Mouse (Mus musculus): ENCODE measurements around the gene Med25. TPM values are rescaled to one million over a fixed set of nuclear protein-coding genes. Genes with fewer than 3 reads are reported as not detected.
A peak's percentile ranks its signal among the peaks of the same experiment; 100 is the strongest.

Med25 gene
- polyA plus RNA-seq, 1 experiment from 2014 or later = 220 TPM

DNA sequence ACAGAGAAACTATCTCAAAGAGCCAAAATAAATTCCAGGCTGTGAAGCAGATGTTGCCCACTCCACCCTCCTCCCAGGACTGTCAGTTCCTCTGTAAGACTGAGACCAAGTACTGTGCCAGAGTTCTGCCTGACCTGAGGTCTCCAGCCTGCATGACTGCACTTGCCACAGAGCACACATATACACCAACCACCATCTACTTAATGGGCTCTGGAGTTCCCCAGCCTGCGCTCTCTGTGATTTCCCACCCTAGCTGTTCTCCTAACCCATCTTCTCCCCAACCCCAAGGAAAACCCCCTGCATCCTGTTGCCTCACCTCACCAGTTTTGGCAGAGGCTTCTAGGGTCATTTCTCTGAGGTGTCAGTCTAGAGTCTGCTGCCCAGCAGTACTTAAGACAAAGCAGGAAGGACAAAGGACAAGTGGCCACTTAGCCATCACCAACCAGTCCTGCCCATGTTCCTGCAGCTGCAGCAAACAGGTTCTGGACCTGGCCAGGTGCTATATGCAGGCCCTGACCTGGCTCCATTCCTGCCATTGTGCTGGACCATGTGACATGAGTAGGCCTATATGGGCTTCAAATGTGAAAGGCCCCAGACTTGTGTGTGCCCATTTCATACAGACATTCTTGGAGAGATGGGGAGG is 57.0 kb downstream of the Med25 start:
- H3K36me3 ChIP-seq = peaks cover 29% of the 10 kb centered on the region
- peaks cover 22% of the 10 kb centered on the region for H3K4me1 ChIP-seq
- H3K27ac ChIP-seq (replicated peaks) = no peak overlapping the region
- 95% methylated on average over 1 of the region's 1 CpGs for WGBS
- H3K9me3 ChIP-seq (replicated peaks) = no peaks in the 10 kb centered on the region
- DNase-seq (ENCODE audit: low spot score) = no peak
- no peak overlapping the region for H3K4me3 ChIP-seq
- H3K27me3 ChIP-seq (ENCODE audit: low read depth, poor library complexity, severe bottlenecking) = peaks cover 28% of the 10 kb centered on the region

DNA sequence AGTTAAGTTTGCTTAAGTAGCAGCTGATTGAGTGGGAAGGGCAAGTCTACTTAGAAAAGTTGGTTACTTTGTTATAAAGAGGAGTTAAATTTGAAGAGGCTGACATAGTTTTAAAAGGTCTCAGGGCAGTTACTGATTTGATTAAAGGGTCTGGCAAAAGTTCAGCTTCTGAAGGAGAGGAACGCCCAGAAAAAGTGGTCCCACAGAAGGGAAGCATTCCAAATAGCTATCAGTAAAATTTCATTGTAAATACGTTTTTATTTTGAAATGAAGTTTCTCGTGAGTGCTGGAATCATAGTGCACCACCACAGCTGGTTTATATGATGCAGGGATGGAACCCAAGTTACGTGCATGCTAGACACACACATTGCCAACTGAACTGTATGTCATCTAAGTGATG is 59.7 kb downstream of the Med25 start:
- H3K9me3 ChIP-seq (replicated peaks) = no peaks in the 10 kb centered on the region
- 0 out of 2 replicates have a peak, but pooled peaks cover under 1% of the 10 kb centered on the region for H3K27me3 ChIP-seq (ENCODE audit: low read depth, poor library complexity, severe bottlenecking)
- 83% methylated on average over 4 of the region's 4 CpGs for WGBS
- no peak overlapping the region for H3K27ac ChIP-seq (replicated peaks)
- H3K4me3 ChIP-seq = no peak overlapping the region
- peaks cover 5% of the 10 kb centered on the region; the same call in 1 of the 2 replicates for H3K4me1 ChIP-seq
- peaks cover 49% of the 10 kb centered on the region for H3K36me3 ChIP-seq
- no peak for DNase-seq (ENCODE audit: low spot score)

DNA sequence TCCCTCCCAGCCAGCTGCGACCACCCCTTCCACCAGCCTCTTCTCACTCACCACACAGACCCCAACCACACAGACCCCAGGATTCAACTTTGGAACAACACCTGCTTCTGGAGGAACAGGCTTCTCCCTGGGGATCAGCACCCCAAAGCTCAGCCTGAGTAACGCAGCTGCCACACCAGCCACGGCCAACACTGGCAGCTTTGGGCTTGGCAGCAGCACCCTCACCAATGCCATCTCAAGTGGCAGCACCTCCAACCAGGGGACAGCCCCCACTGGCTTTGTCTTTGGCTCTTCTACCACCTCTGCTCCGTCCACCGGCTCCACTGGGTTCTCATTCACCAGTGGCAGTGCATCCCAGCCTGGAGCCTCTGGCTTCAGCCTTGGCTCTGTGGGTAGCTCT is 63.8 kb downstream of the Med25 start:
- 94% methylated on average over 5 of the region's 5 CpGs for WGBS
- DNase-seq (ENCODE audit: low spot score) = no peak
- H3K27me3 ChIP-seq (ENCODE audit: low read depth, poor library complexity, severe bottlenecking) = no peaks in the 10 kb centered on the region
- H3K9me3 ChIP-seq (replicated peaks) = no peaks in the 10 kb centered on the region
- H3K4me1 ChIP-seq = peaks cover 11% of the 10 kb centered on the region
- no peak overlapping the region for H3K27ac ChIP-seq (replicated peaks)
- H3K36me3 ChIP-seq = peaks cover 74% of the 10 kb centered on the region
- peak overlapping the region; percentile 14; the same call in 1 of the 2 replicates for H3K4me3 ChIP-seq

DNA sequence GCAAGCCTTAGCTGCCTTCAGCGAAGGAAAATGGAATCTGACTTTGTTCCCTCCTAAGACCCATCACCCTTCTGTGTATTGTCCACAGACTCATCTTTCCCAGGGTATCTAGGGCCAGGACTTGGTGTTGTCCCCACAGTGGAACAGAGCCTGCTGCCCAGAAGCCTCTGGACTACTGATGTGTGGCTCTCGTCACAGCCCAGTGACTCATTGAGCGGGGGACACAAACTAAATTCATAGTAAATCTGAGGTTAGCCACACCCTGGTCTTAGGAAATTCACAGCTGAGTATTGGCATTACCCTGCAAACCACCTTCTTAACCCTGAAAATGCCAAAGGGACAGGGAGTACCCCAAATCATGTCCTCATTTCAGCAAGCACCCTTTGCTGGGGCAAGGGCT is 65.7 kb downstream of the Med25 start:
- H3K4me1 ChIP-seq = peaks cover 21% of the 10 kb centered on the region
- peaks cover 73% of the 10 kb centered on the region for H3K36me3 ChIP-seq
- 89% methylated on average over 3 of the region's 3 CpGs for WGBS
- no peaks in the 10 kb centered on the region for H3K27me3 ChIP-seq (ENCODE audit: low read depth, poor library complexity, severe bottlenecking)
- H3K9me3 ChIP-seq (replicated peaks) = no peaks in the 10 kb centered on the region
- DNase-seq (ENCODE audit: low spot score) = no peak
- no peak overlapping the region for H3K4me3 ChIP-seq
- H3K27ac ChIP-seq (replicated peaks) = no peak overlapping the region

MicroRNAs within 50 kb of the gene (microRNA counts, 519-probe panel; counts per million panel counts)
- microRNA mmu-miR-707 = not detected

Small RNA genes lying within 50 kb of the gene (microRNA-seq; reads per million reads assigned to microRNA genes)
- not detected for gene Mir707

Other genes with a start within 250 kb of the Med25 start
- 1.0 and 1.1 TPM in 2 replicates for gene Myh14, start 221.9 kb downstream of the Med25 start, polyA plus RNA-seq (2016; fragmentation: Nextera tagmentation; extraction: Ambion mirVana)
- not detected in 2 replicates for gene Izumo2, start 184.0 kb downstream of the Med25 start, polyA plus RNA-seq (2016; fragmentation: Nextera tagmentation; extraction: Ambion mirVana)
- gene Vrk3, start 144.3 kb downstream of the Med25 start, polyA plus RNA-seq (2016; fragmentation: Nextera tagmentation; extraction: Ambion mirVana) = 44.7 and 49.5 TPM in 2 replicates
- gene Zfp473, start 141.7 kb downstream of the Med25 start, polyA plus RNA-seq (2016; fragmentation: Nextera tagmentation; extraction: Ambion mirVana) = 3.2 and 3.6 TPM in 2 replicates
- gene Nup62, start 76.6 kb downstream of the Med25 start, polyA plus RNA-seq (2016; fragmentation: Nextera tagmentation; extraction: Ambion mirVana) = 154 and 162 TPM in 2 replicates
- gene Il4i1, start 76.3 kb downstream of the Med25 start, polyA plus RNA-seq (2016; fragmentation: Nextera tagmentation; extraction: Ambion mirVana) = 1.2 and 1.8 TPM in 2 replicates
- 4.6 and 4.7 TPM in 2 replicates for gene Atf5, start 76.1 kb downstream of the Med25 start, polyA plus RNA-seq (2016; fragmentation: Nextera tagmentation; extraction: Ambion mirVana)
- 89.5 and 98.1 TPM in 2 replicates for gene Akt1s1, start 43.7 kb downstream of the Med25 start, polyA plus RNA-seq (2016; fragmentation: Nextera tagmentation; extraction: Ambion mirVana)
- gene Tbc1d17, start 43.6 kb downstream of the Med25 start, polyA plus RNA-seq (2016; fragmentation: Nextera tagmentation; extraction: Ambion mirVana) = 77.8 and 89.4 TPM in 2 replicates
- gene Pnkp, start 35.6 kb downstream of the Med25 start, polyA plus RNA-seq (2016; fragmentation: Nextera tagmentation; extraction: Ambion mirVana) = 38.1 and 38.4 TPM in 2 replicates
- gene Ptov1, start 22.9 kb downstream of the Med25 start, polyA plus RNA-seq (2016; fragmentation: Nextera tagmentation; extraction: Ambion mirVana) = 478 and 516 TPM in 2 replicates
- 26.9 and 30.6 TPM in 2 replicates for gene Fuz, start 3.4 kb upstream of the Med25 start, polyA plus RNA-seq (2016; fragmentation: Nextera tagmentation; extraction: Ambion mirVana)
- gene Ap2a1, start 36.8 kb upstream of the Med25 start, polyA plus RNA-seq (2016; fragmentation: Nextera tagmentation; extraction: Ambion mirVana) = 74.2 and 77.0 TPM in 2 replicates
- gene Tsks, start 50.5 kb upstream of the Med25 start, polyA plus RNA-seq (2016; fragmentation: Nextera tagmentation; extraction: Ambion mirVana) = 0.11 and 0.14 TPM in 2 replicates
- 22.3 and 26.8 TPM in 2 replicates for gene Cpt1c, start 82.1 kb upstream of the Med25 start, polyA plus RNA-seq (2016; fragmentation: Nextera tagmentation; extraction: Ambion mirVana)
- gene Prmt1, start 93.9 kb upstream of the Med25 start, polyA plus RNA-seq (2016; fragmentation: Nextera tagmentation; extraction: Ambion mirVana) = 908 and 945 TPM in 2 replicates
- 69.5 and 71.2 TPM in 2 replicates for gene Irf3, start 104.9 kb upstream of the Med25 start, polyA plus RNA-seq (2016; fragmentation: Nextera tagmentation; extraction: Ambion mirVana)
- 77.4 and 78.4 TPM in 2 replicates for gene Bcl2l12, start 106.0 kb upstream of the Med25 start, polyA plus RNA-seq (2016; fragmentation: Nextera tagmentation; extraction: Ambion mirVana)
- 39.6 and 44.8 TPM in 2 replicates for gene Scaf1, start 123.7 kb upstream of the Med25 start, polyA plus RNA-seq (2016; fragmentation: Nextera tagmentation; extraction: Ambion mirVana)
- 22.0 and 23.6 TPM in 2 replicates for gene Rras, start 125.2 kb upstream of the Med25 start, polyA plus RNA-seq (2016; fragmentation: Nextera tagmentation; extraction: Ambion mirVana)
- gene Prr12, start 160.2 kb upstream of the Med25 start, polyA plus RNA-seq (2016; fragmentation: Nextera tagmentation; extraction: Ambion mirVana) = 10.8 and 11.3 TPM in 2 replicates
- 63.0 and 66.7 TPM in 2 replicates for gene Nosip, start 169.7 kb upstream of the Med25 start, polyA plus RNA-seq (2016; fragmentation: Nextera tagmentation; extraction: Ambion mirVana)
- gene Prrg2, start 170.0 kb upstream of the Med25 start, polyA plus RNA-seq (2016; fragmentation: Nextera tagmentation; extraction: Ambion mirVana) = 17.0 and 17.3 TPM in 2 replicates
- 122 and 128 TPM in 2 replicates for gene Rcn3, start 199.5 kb upstream of the Med25 start, polyA plus RNA-seq (2016; fragmentation: Nextera tagmentation; extraction: Ambion mirVana)
- gene Fcgrt, start 211.1 kb upstream of the Med25 start, polyA plus RNA-seq (2016; fragmentation: Nextera tagmentation; extraction: Ambion mirVana) = 12.0 and 15.3 TPM in 2 replicates
- 1,493 and 1,787 TPM in 2 replicates for gene Rps11, start 231.7 kb upstream of the Med25 start, polyA plus RNA-seq (2016; fragmentation: Nextera tagmentation; extraction: Ambion mirVana)
- gene Rpl13a, start 236.0 kb upstream of the Med25 start, polyA plus RNA-seq (2016; fragmentation: Nextera tagmentation; extraction: Ambion mirVana) = 1,083 and 1,243 TPM in 2 replicates
- 0.11 and 0.19 TPM in 2 replicates for gene Gm45713, start 243.5 kb upstream of the Med25 start, polyA plus RNA-seq (2016; fragmentation: Nextera tagmentation; extraction: Ambion mirVana)
- gene Flt3l, start 243.7 kb upstream of the Med25 start, polyA plus RNA-seq (2016; fragmentation: Nextera tagmentation; extraction: Ambion mirVana) = 1.1 and 1.4 TPM in 2 replicates